Mouse (Mus musculus) CH12.LX (cell line): Measurements from ENCODE around the gene Ntng1. TPM values are rescaled to one million over a fixed set of nuclear protein-coding genes. Genes with fewer than 3 reads are reported as not detected.

Source experiments
- DNase-seq: peaks from one replicate; pipeline ENCODE4 v3.0.0-alpha.2; 2013; ENCODE audit errors: extremely low read depth
- H3K27ac ChIP-seq: 2 replicates; pipeline ENCODE4 v1.5.1; 2012; ENCODE audit warnings: low read depth, mild to moderate bottlenecking, control low read depth, moderate library complexity; ENCODE audit not compliant: insufficient read depth
- H3K27me3 ChIP-seq: replicated peaks from 2 replicates; pipeline ENCODE3; 2012; ENCODE audit warnings: inconsistent platforms
- H3K36me3 ChIP-seq, 2 experiments: replicated peaks in 1 of 2; 2 replicates each; pipeline versions ENCODE3 to v1.6.1; 2012; ENCODE audit warnings: inconsistent platforms in 1 of 2, low read length in 1 of 2, mild to moderate bottlenecking in 1 of 2, mixed read lengths in 1 of 2, moderate library complexity in 1 of 2; ENCODE audit not compliant: control insufficient read depth in 1 of 2, insufficient read depth in 1 of 2
- H3K4me1 ChIP-seq, 2 experiments: 2 replicates each; pipeline ENCODE4 v1.6.1; 2012; ENCODE audit warnings: inconsistent platforms in 1 of 2, moderate library complexity in 1 of 2; ENCODE audit not compliant: insufficient read depth in 2 of 2, control insufficient read depth in 1 of 2
- H3K4me2 ChIP-seq: 2 replicates; pipeline ENCODE4 v1.6.1; 2012; ENCODE audit warnings: low read depth, mild to moderate bottlenecking, control low read depth; ENCODE audit not compliant: poor library complexity, insufficient read depth, severe bottlenecking
- H3K4me3 ChIP-seq, 3 experiments: fragments of 150-350 bp in 1 of 3; sonication (generic) in 1 of 3; replicated peaks in 1 of 3; 2 replicates each; pipeline versions ENCODE3 to v1.5.1; 2011 to 2012; ENCODE audit warnings: low read depth in 2 of 3, low read length in 2 of 3, mild to moderate bottlenecking in 2 of 3, moderate library complexity in 2 of 3, control low read depth in 1 of 3, improper control_type of control experiment in 1 of 3, inconsistent platforms in 1 of 3, mixed read lengths in 1 of 3; ENCODE audit not compliant: poor library complexity in 1 of 3
- H3K79me2 ChIP-seq: replicated peaks from 2 replicates; pipeline ENCODE4 v1.6.1; 2012; ENCODE audit warnings: mild to moderate bottlenecking, moderate library complexity; ENCODE audit not compliant: control insufficient read depth, poor library complexity, insufficient read depth, severe bottlenecking; ENCODE audit errors: extremely low read depth
- H3K9ac ChIP-seq: 2 replicates; pipeline ENCODE4 v1.6.1; 2012; ENCODE audit warnings: low read depth, mild to moderate bottlenecking, control low read depth, moderate library complexity; ENCODE audit not compliant: insufficient read depth
- H3K9me3 ChIP-seq: replicated peaks from 2 replicates; pipeline ENCODE3; 2012; ENCODE audit warnings: low read length, inconsistent platforms, mixed read lengths
- CHD1 ChIP-seq: IDR thresholded peaks from 2 replicates; pipeline ENCODE4 v1.6.1; 2012; ENCODE audit warnings: low read depth, low read length, improper control_type of control experiment, inconsistent platforms
- E2F4 ChIP-seq: IDR thresholded peaks from 2 replicates; pipeline ENCODE4 v1.6.1; 2011; ENCODE audit warnings: low read depth, low read length, improper control_type of control experiment; ENCODE audit not compliant: insufficient replicate concordance
- EP300 ChIP-seq: IDR thresholded peaks from 2 replicates; pipeline ENCODE4 v1.6.1; 2011; ENCODE audit warnings: low read length, improper control_type of control experiment
- ETS1 ChIP-seq: conservative IDR thresholded peaks from 2 replicates; pipeline ENCODE4 v1.6.1; 2012; ENCODE audit warnings: low read depth, mild to moderate bottlenecking, inconsistent platforms, low read length, improper control_type of control experiment, moderate library complexity
- HCFC1 ChIP-seq: IDR thresholded peaks from 2 replicates; pipeline ENCODE4 v1.6.1; 2012; ENCODE audit warnings: low read depth, mild to moderate bottlenecking, inconsistent platforms, low read length, improper control_type of control experiment
- IRF4 ChIP-seq: IDR thresholded peaks from 2 replicates; pipeline ENCODE4 v1.6.1; 2014; ENCODE audit warnings: low read depth, mild to moderate bottlenecking, inconsistent platforms, low read length, improper control_type of control experiment
- JUN ChIP-seq: IDR thresholded peaks from 2 replicates; pipeline ENCODE4 v1.6.1; 2011; ENCODE audit warnings: low read depth, mild to moderate bottlenecking, low read length, improper control_type of control experiment, moderate library complexity; ENCODE audit not compliant: insufficient read depth
- JUND ChIP-seq: conservative IDR thresholded peaks from 2 replicates; pipeline ENCODE4 v1.6.1; 2011; ENCODE audit warnings: low read depth, low read length, improper control_type of control experiment
- KAT2A ChIP-seq: IDR thresholded peaks from 2 replicates; pipeline ENCODE4 v1.6.1; 2012; ENCODE audit warnings: low read length, improper control_type of control experiment, inconsistent platforms; ENCODE audit not compliant: insufficient replicate concordance
- MAFK ChIP-seq: IDR thresholded peaks from 2 replicates; pipeline ENCODE4 v1.6.1; 2011; ENCODE audit warnings: low read length, improper control_type of control experiment; ENCODE audit not compliant: insufficient replicate concordance
- MXI1 ChIP-seq: IDR thresholded peaks from 2 replicates; pipeline ENCODE4 v1.6.1; 2011; ENCODE audit warnings: mild to moderate bottlenecking, low read depth, low read length, improper control_type of control experiment
- MYC ChIP-seq: IDR thresholded peaks from 2 replicates; pipeline ENCODE4 v1.6.1; 2011; ENCODE audit warnings: low read depth, mild to moderate bottlenecking, improper control_type of control experiment, low read length
- NRF1 ChIP-seq: IDR thresholded peaks from 2 replicates; pipeline ENCODE4 v1.6.1; 2014; ENCODE audit warnings: low read depth, mild to moderate bottlenecking, inconsistent platforms, low read length, improper control_type of control experiment, moderate library complexity
- PAX5 ChIP-seq: IDR thresholded peaks from 2 replicates; pipeline ENCODE4 v1.6.1; 2012; ENCODE audit warnings: low read length, inconsistent platforms, mixed read lengths
- POLR2A ChIP-seq: IDR thresholded peaks from 2 replicates; pipeline ENCODE4 v1.6.1; 2011; ENCODE audit warnings: low read depth, mild to moderate bottlenecking, improper control_type of control experiment, low read length
- POLR2AphosphoS2 ChIP-seq: IDR thresholded peaks from 2 replicates; pipeline ENCODE4 v1.6.1; 2011; ENCODE audit warnings: low read depth, low read length, improper control_type of control experiment
- RCOR1 ChIP-seq: conservative IDR thresholded peaks from 2 replicates; pipeline ENCODE4 v1.6.1; 2012; ENCODE audit warnings: low read depth, mild to moderate bottlenecking, inconsistent platforms, low read length, improper control_type of control experiment
- SIN3A ChIP-seq: IDR thresholded peaks from 2 replicates; pipeline ENCODE4 v1.6.1; 2012; ENCODE audit warnings: low read length, improper control_type of control experiment, inconsistent platforms
- SMC3 ChIP-seq: IDR thresholded peaks from 2 replicates; pipeline ENCODE4 v1.6.1; 2011; ENCODE audit warnings: low read depth, low read length, improper control_type of control experiment
- USF1 ChIP-seq: IDR thresholded peaks from 2 replicates; pipeline ENCODE4 v1.6.1; 2014; ENCODE audit warnings: low read depth, mild to moderate bottlenecking, inconsistent platforms, low read length, improper control_type of control experiment
- USF2 ChIP-seq: conservative IDR thresholded peaks from 2 replicates; pipeline ENCODE4 v1.6.1; 2011; ENCODE audit warnings: low read depth, low read length, improper control_type of control experiment
- ZKSCAN1 ChIP-seq: IDR thresholded peaks from 2 replicates; pipeline ENCODE4 v1.6.1; 2012; ENCODE audit warnings: low read depth, inconsistent platforms, low read length, improper control_type of control experiment, borderline replicate concordance
- dilution Hi-C: fragments of 300-500 bp; cut with MboI; formaldehyde crosslinking; loops from 2 replicates; pipeline ENCODE4 v1.14.3; 2020; ENCODE audit warnings: low sequenced_read_pairs; ENCODE audit not compliant: extremely low pct_unique_long_range_greater_than_20kb, extremely low pct_ligation_motif_present
- in situ Hi-C: fragments of 300-500 bp; cut with MboI; formaldehyde crosslinking; loops from 3 replicates; pipeline ENCODE4 v1.14.3; 2019; ENCODE audit warnings: low sequenced_read_pairs, low pct_ligation_motif_present, low pct_unique_long_range_greater_than_20kb, mixed read lengths
- polyA plus RNA-seq: library from polyadenylated mRNA; unstranded; fragments of >175 nt; gene quantifications from 2 replicates; pipeline ENCODE4 v1.2.1, GENCODE M21; 2012; ENCODE audit warnings: low read depth; ENCODE audit not compliant: insufficient read length
- total RNA-seq, 2 experiments: library from RNA; depleted of rRNA; stranded (reverse); fragments of 300-350 nt in 1 of 2; fragments of >200 nt in 1 of 2; gene quantifications; 2 replicates each; pipeline ENCODE4 v1.2.3; 2012 to 2014

Gene Ntng1
- total and polyA plus RNA-seq, 3 experiments, result not detected

- Histone ChIP-seq H3K27me3 (no peaks in the 10 kb centered on the region), H3K4me1 (no peaks in the 10 kb centered on the region), H3K79me2 (no peaks in the 10 kb centered on the region), H3K4me2 (no peak overlapping the region), H3K27ac (no peak overlapping the region), H3K9me3 (peaks cover 50% of the 10 kb centered on the region), H3K36me3 (no peaks in the 10 kb centered on the region), H3K4me3 (no peak overlapping the region), H3K9ac (no peak overlapping the region)
- no peak for DNase-seq
- dilution Hi-C loops (no loop called here), in situ Hi-C loops (no loop called here)
- TF ChIP-seq JUND, result no peak
- TF ChIP-seq ETS1, result no peak
- no peak for TF ChIP-seq USF1
- TF ChIP-seq RCOR1, result no peak
Measured at GRCm38 (mm10) chr3:109740466-109741102, 403.2 kb downstream of the Ntng1 start.

GRCm38 (mm10) chr3:109732327-109733182 lies 411.3 kb downstream of the Ntng1 start:
- Histone ChIP-seq H3K36me3 (no peaks in the 10 kb centered on the region), H3K27me3 (no peaks in the 10 kb centered on the region), H3K4me3 (no peak overlapping the region), H3K27ac (no peak overlapping the region), H3K4me1 (no peaks in the 10 kb centered on the region), H3K4me2 (no peak overlapping the region), H3K79me2 (no peaks in the 10 kb centered on the region), H3K9ac (no peak overlapping the region), H3K9me3 (peaks cover 73% of the 10 kb centered on the region)
- no peak for DNase-seq
- TF ChIP-seq PAX5 (no peak), CHD1 (no peak), KAT2A (no peak), NRF1 (no peak), IRF4 (no peak), MYC (no peak), MAFK (no peak), ZKSCAN1 (no peak), MXI1 (no peak), JUN (no peak), ETS1 (no peak), USF1 (no peak), E2F4 (no peak), USF2 (no peak), HCFC1 (no peak), SMC3 (no peak), EP300 (no peak), POLR2A (no peak), POLR2AphosphoS2 (no peak), SIN3A (no peak)
- dilution Hi-C loops (no loop called here), in situ Hi-C loops (no loop called here)
